Mouse (Mus musculus): ENCODE measurements around the gene Kbtbd7. TPM values are rescaled to one million over a fixed set of nuclear protein-coding genes. Genes with fewer than 3 reads are reported as not detected.
"Not testable (repeated sequence)": the region's sequence is repeated elsewhere in the genome, so short reads cannot be mapped to it uniquely, and the experiment has no call there.

Gene Kbtbd7
- total RNA-seq, 2 experiments from 2014 or later, result 12.6 to 13.2 TPM

DNA sequence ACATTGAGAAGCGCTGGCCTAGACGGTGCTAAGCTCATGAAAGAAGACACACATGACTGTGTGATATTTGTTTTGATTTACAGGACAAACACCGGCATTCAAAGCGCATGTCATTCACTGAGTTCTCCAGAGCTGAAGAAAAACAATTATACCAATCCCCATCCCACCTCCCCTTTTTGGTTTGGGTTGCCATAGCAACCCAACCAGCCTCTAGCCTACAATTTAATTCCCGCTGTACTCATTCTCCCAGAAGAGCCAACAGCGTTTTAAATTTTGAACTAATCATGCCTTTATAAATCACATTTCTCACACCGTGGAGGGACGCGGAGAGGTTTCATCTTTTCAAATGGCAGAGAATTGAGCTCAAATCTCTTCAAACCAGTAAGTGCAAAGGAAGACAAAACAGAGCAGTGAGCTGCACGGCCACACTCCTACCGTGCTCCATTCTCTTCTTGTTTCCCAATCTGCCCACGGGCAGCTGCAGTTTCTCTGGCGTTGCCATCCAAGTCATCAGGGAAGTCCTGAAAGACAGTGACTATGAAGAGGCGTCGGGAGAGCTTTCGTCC lies 18.8 kb downstream of the Kbtbd7 start:
- no peak for DNase-seq (ENCODE audit: low spot score in 2 of 2)

DNA sequence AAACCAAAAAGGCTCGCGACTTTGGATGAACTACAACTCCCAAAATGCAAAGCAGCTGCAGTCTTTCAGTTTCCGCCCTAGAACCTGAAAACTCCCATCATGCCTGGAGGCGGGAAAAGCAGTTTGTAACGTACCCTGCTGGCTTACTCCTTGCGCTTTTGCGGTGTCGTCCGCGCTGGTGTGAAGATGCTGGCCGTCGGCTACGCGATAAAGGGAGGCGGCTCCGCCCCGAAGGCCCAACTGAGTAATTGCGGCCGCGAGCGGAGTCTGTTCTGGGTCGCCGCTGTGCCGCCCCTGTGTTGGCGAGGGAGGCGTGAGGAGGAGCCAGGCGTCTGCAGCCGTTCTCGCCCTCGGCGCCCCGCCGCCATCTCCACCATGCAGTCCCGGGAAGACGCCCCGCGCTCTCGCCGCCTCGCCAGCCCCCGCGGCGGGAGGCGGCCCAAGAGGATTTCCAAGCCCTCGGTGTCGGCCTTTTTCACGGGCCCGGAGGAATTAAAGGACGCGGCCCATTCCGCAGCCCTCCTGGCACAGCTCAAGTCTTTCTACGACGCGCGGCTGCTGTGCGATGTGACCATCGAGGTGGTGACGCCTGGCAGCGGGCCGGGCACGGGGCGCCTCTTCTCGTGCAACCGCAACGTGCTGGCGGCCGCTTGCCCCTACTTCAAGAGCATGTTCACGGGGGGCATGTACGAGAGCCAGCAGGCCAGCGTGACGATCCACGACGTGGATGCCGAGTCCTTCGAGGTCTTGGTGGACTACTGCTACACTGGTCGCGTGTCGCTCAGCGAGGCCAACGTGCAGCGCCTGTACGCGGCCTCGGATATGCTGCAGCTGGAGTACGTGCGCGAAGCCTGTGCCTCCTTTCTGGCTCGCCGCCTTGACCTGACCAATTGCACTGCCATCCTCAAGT lies 25.6 kb downstream of the Kbtbd7 start, which contains the start of gene Kbtbd6:
Gene Kbtbd6, plus strand, starts transcription at position 155 of the 910 bp plus-strand sequence.
- peak; percentile 28 to 61 for DNase-seq (ENCODE audit: low spot score in 2 of 2)

DNA sequence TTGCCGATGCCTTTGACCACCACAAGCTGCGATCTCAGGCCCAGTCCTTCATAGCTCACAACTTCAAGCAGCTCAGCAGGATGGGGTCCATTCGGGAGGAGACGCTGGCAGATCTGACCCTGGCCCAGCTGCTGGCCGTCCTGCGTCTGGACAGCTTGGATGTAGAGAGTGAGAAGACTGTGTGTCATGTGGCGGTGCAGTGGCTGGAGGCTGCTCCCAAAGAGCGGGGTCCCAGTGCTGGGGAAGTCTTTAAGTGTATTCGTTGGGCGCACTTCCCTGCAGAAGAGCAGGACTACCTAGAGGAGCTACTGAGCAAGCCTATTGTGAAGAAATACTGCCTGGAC lies 26.3 kb downstream of the Kbtbd7 start:
- not testable (repeated sequence) for DNase-seq (ENCODE audit: low spot score in 2 of 2)

DNA sequence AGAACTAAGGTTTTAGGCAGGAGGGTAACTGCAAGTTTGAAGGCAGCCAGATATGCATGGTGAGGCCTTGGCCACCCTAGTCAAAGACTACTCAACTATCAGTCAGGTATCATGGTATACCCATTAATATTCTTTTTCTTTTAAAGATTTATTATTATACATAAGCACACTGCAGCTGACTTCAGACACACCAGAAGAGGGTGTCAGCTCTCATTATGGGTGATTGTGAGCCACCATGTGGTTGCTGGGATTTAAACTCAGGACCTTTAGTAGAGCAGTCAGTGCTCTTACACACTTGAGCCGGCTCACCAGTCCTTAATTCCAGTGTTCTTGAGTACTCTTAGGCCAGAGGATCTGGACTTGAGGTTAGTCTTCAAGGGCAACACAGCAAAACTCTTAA lies 34.1 kb downstream of the Kbtbd7 start:
- no peak for DNase-seq (ENCODE audit: low spot score in 2 of 2)

DNA sequence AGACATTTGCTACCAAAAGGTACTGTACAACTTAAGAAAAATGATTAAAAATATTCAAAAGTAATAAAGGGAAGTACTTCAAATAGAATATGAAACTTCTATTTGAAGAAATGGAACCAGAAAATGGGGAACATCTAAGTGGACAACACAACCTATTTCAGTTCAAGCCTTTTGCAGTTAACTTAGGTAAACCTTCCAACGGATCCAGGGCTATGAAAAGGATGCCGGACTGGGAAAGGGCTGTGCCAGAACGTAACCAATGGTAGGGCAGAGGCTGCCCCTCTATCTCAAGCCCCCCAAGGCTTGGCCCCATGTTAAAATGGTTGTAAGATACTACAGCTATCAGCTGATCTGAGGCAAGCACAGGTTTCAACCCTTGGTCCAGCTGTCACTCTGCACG lies 34.7 kb downstream of the Kbtbd7 start:
- DNase-seq (ENCODE audit: low spot score in 2 of 2), result no peak

DNA sequence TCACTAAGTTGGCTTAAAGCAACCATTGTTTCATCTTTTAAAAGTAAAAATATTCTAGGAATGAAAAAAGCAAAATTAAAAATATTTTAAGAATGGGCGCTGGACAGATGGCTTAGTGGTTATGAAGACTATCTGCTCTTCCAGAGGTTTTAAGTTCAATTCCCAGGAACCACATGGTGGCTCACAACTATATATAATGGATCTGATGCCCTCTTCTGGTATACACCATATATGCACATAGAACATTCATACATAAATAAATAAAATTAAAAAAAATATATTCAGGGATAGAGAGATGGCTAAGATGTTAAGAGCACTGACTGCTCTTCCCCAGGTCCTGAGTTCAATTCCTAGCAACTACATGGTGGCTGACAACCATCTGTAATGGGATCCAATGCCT lies 39.3 kb downstream of the Kbtbd7 start:
- DNase-seq (ENCODE audit: low spot score in 2 of 2), result no peak

DNA sequence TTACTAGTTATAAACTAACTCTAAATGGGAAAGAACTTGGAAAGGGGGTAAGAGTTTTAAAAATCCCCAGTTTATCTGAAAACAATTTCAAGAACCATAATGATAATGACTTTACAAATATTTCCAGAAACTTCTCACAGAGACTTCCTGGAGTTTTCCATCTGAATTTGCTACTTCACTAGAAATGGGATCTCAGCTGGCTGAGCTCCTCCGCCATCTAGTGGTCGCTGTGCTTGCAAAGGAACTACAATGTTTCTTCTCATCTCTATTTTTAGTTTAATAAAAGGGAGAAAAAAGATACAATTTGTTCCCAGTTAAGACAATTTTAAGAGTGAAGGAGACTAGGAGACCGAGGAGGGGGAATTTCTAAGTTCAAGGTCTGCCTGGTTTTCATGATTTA lies 41.3 kb downstream of the Kbtbd7 start:
- DNase-seq (ENCODE audit: low spot score in 2 of 2), result no peak

DNA sequence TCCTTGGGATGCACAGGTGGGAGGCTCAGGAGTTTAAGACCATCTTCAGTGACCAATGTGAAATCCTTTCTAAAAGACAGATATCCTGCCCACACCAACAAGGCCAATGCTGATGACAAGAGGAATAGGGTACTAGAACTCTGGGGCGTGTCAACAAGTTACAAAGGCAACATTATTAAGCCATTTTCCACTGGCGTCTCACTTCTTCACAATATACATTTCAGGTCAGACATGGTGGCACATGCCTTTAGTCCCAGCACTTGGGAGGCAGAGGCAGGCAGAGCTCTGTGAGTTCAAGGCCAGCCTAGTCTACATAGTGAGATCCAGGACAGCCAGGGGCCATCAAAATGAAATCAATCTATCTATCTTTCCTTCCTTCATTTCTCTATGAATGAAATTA lies 47.1 kb downstream of the Kbtbd7 start:
- no peak for DNase-seq (ENCODE audit: low spot score in 2 of 2)

Other genes starting within 250 kb of the Kbtbd7 start
- not detected for gene Zfp957, start 179.1 kb upstream of the Kbtbd7 start, total RNA-seq (2021)
- 10 to 100 TPM; 72.3 to 97.8 TPM for gene Rgcc, start 124.9 kb upstream of the Kbtbd7 start, total RNA-seq (2021)
- 10 to 100 TPM; 21.2 to 24.4 TPM for gene Naa16, start 35.7 kb upstream of the Kbtbd7 start, total RNA-seq (2021)
- 1 to 10 TPM; 9.1 to 9.9 TPM for gene Mtrf1, start 28.7 kb upstream of the Kbtbd7 start, total RNA-seq (2021)
- gene Kbtbd6, start 25.3 kb downstream of the Kbtbd7 start, total RNA-seq (2021), result 1 to 10 TPM; 1.0 to 1.1 TPM
- gene Elf1, start 54.7 kb downstream of the Kbtbd7 start, total RNA-seq (2021), result 10 to 100 TPM; 27.4 to 28.8 TPM
- 10 to 100 TPM; 44.8 to 46.7 TPM for gene Wbp4, start 55.0 kb downstream of the Kbtbd7 start, total RNA-seq (2021)
- gene Sugt1, start 161.2 kb downstream of the Kbtbd7 start, total RNA-seq (2021), result 10 to 100 TPM; 91.3 to 95.7 TPM
- gene Cnmd, start 235.7 kb downstream of the Kbtbd7 start, total RNA-seq (2021), result under 1 TPM; 0.34 to 0.56 TPM

All from adrenal gland, postnatal 4 days (tissue).